Mouse (Mus musculus) liver, embryonic 14.5 days (tissue): ENCODE data around the gene Lrmda.

Experiments used
- CTCF ChIP-seq: IDR thresholded peaks from 2 replicates; pipeline ENCODE4 v1.5.1; 2016; ENCODE audit warnings: antibody characterized with exemption, low read depth, control low read depth
- EP300 ChIP-seq: IDR thresholded peaks from 2 replicates; pipeline ENCODE4 v1.6.1; 2016; ENCODE audit warnings: antibody characterized with exemption, low read depth

DNA sequence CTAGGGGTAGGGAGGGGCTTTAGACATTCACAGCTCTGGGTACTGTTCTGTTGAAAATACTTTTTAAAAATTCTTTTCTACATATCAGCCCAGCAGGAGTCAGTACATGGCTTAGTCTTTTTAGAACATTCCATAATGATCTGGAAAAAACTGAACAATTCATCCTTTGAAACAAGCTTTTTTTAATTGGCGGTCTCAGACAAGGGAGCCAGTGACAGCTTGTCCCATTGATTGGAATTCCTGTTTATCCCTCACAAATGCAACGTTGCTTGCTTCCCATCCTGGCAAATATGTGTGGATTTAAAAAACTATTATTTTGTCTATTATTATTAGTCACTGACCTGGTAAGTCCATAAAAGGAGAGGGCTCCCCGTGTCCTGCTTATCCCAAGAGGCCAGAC lies 64.4 kb downstream of the Lrmda start:
- TF ChIP-seq CTCF (no peak), EP300 (no peak)
